Mouse (Mus musculus): ENCODE results near the gene Tmem108. TPM values are rescaled to one million over a fixed set of nuclear protein-coding genes. Genes with fewer than 3 reads are reported as not detected.

The Tmem108 gene
- polyA plus RNA-seq, 1 experiment from 2014 or later: 23.1 TPM

- H3K4me3 ChIP-seq (ENCODE audit: low read depth, low read length): no peak overlapping the region
- H3K9me3 ChIP-seq (ENCODE audit: control insufficient read depth, low read depth, low read length): no peaks in the 10 kb centered on the region
- no peaks in the 10 kb centered on the region for H3K36me3 ChIP-seq (ENCODE audit: control insufficient read depth, insufficient read depth, low read length)
- WGBS: 48% methylated on average over 9 of the region's 9 CpGs
- H3K4me1 ChIP-seq (ENCODE audit: control insufficient read depth, insufficient read depth, low read length): no peaks in the 10 kb centered on the region
- H3K4me2 ChIP-seq (replicated peaks; ENCODE audit: low read depth, low read length): no peak overlapping the region
- ATAC-seq (ENCODE audit: insufficient number of reproducible peaks, insufficient read depth, low FRiP score, low read depth): no peak
- H3K9ac ChIP-seq (replicated peaks; ENCODE audit: low read depth, low read length): no peak overlapping the region
- no peak overlapping the region for H3K27ac ChIP-seq (ENCODE audit: low read length)
- no peaks in the 10 kb centered on the region for H3K27me3 ChIP-seq (ENCODE audit: control insufficient read depth, insufficient read depth, low read length)
These were observed 132.7 kb downstream of the Tmem108 start for GRCm38 (mm10) chr9:103628861-103629469.

DNA sequence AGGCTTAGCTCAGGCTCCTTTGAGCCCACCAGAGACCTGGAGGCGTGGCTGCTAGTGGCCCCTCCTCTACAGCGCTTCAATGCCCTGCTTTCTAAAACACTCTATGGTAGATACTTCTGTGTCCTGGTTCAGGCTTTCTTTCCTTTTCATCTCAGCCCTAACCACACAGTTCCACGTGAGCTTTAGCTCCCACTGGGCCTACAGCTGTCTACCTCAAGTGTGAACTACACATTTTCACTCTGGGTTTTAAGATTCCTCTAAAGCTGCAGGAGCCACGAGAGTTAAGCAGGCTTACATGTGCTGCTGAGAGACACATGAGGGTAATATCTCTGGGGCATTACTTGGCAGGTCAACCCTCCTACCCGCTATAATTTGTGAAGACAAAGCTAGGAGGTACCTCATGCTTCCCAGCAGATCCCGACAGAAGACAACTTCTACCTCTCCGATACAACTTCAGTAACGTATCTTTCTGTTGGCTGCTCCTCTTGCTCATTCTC, 134.2 kb downstream of the Tmem108 start:
- no peak overlapping the region for H3K4me3 ChIP-seq (ENCODE audit: low read depth, low read length)
- H3K27ac ChIP-seq (ENCODE audit: low read length): no peak overlapping the region
- no peaks in the 10 kb centered on the region for H3K27me3 ChIP-seq (ENCODE audit: control insufficient read depth, insufficient read depth, low read length)
- H3K9me3 ChIP-seq (ENCODE audit: control insufficient read depth, low read depth, low read length): no peaks in the 10 kb centered on the region
- no peak overlapping the region for H3K9ac ChIP-seq (replicated peaks; ENCODE audit: low read depth, low read length)
- H3K4me2 ChIP-seq (replicated peaks; ENCODE audit: low read depth, low read length): no peak overlapping the region
- 89% methylated on average over 8 of the region's 8 CpGs for WGBS
- no peaks in the 10 kb centered on the region for H3K4me1 ChIP-seq (ENCODE audit: control insufficient read depth, insufficient read depth, low read length)
- no peaks in the 10 kb centered on the region for H3K36me3 ChIP-seq (ENCODE audit: control insufficient read depth, insufficient read depth, low read length)
- ATAC-seq (ENCODE audit: insufficient number of reproducible peaks, insufficient read depth, low FRiP score, low read depth): no peak

- H3K4me1 ChIP-seq (ENCODE audit: control insufficient read depth, insufficient read depth, low read length): no peaks in the 10 kb centered on the region
- H3K27me3 ChIP-seq (ENCODE audit: control insufficient read depth, insufficient read depth, low read length): no peaks in the 10 kb centered on the region
- ATAC-seq (ENCODE audit: insufficient number of reproducible peaks, insufficient read depth, low FRiP score, low read depth): no peak
- WGBS: 91% methylated on average over 4 of the region's 4 CpGs
- no peaks in the 10 kb centered on the region for H3K9me3 ChIP-seq (ENCODE audit: control insufficient read depth, low read depth, low read length)
- no peak overlapping the region for H3K4me2 ChIP-seq (replicated peaks; ENCODE audit: low read depth, low read length)
- no peak overlapping the region for H3K9ac ChIP-seq (replicated peaks; ENCODE audit: low read depth, low read length)
- no peaks in the 10 kb centered on the region for H3K36me3 ChIP-seq (ENCODE audit: control insufficient read depth, insufficient read depth, low read length)
- no peak overlapping the region for H3K27ac ChIP-seq (ENCODE audit: low read length)
- H3K4me3 ChIP-seq (ENCODE audit: low read depth, low read length): no peak overlapping the region
These were observed 135.5 kb downstream of the Tmem108 start for GRCm38 (mm10) chr9:103626156-103626555.

DNA sequence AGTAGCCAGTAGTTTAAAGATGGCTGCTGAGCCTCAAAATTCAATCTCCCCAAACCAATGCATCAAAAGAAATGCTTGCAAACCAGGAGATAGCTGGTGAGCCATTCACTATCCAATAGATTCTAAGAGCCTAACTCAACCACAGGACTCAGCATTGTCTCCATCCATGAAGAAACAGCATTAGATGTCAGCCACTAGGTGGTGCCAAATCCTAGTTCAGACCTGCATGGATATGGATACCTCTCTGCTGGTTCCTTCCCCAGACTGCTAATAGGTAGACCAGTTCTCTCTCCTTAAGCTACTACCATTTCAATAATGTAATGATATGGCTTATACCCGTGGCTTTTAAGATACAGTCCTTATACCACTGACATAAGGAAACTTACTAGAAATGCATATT, 137.0 kb downstream of the Tmem108 start:
- 0 out of 2 replicates have a peak, but pooled peaks have one; percentile 37 for ATAC-seq (ENCODE audit: insufficient number of reproducible peaks, insufficient read depth, low FRiP score, low read depth)
- no peaks in the 10 kb centered on the region for H3K4me1 ChIP-seq (ENCODE audit: control insufficient read depth, insufficient read depth, low read length)
- no peak overlapping the region for H3K4me2 ChIP-seq (replicated peaks; ENCODE audit: low read depth, low read length)
- H3K4me3 ChIP-seq (ENCODE audit: low read depth, low read length): no peak overlapping the region
- no peaks in the 10 kb centered on the region for H3K36me3 ChIP-seq (ENCODE audit: control insufficient read depth, insufficient read depth, low read length)
- WGBS: 47% methylated on average over 1 of the region's 1 CpGs
- no peak overlapping the region for H3K9ac ChIP-seq (replicated peaks; ENCODE audit: low read depth, low read length)
- no peaks in the 10 kb centered on the region for H3K27me3 ChIP-seq (ENCODE audit: control insufficient read depth, insufficient read depth, low read length)
- no peak overlapping the region for H3K27ac ChIP-seq (ENCODE audit: low read length)
- H3K9me3 ChIP-seq (ENCODE audit: control insufficient read depth, low read depth, low read length): no peaks in the 10 kb centered on the region

- no peaks in the 10 kb centered on the region for H3K4me1 ChIP-seq (ENCODE audit: control insufficient read depth, insufficient read depth, low read length)
- no peak overlapping the region for H3K9ac ChIP-seq (replicated peaks; ENCODE audit: low read depth, low read length)
- no peak overlapping the region for H3K4me2 ChIP-seq (replicated peaks; ENCODE audit: low read depth, low read length)
- H3K36me3 ChIP-seq (ENCODE audit: control insufficient read depth, insufficient read depth, low read length): no peaks in the 10 kb centered on the region
- no peak for ATAC-seq (ENCODE audit: insufficient number of reproducible peaks, insufficient read depth, low FRiP score, low read depth)
- H3K9me3 ChIP-seq (ENCODE audit: control insufficient read depth, low read depth, low read length): no peaks in the 10 kb centered on the region
- H3K27ac ChIP-seq (ENCODE audit: low read length): no peak overlapping the region
- WGBS: 77% methylated on average over 19 of the region's 19 CpGs
- H3K27me3 ChIP-seq (ENCODE audit: control insufficient read depth, insufficient read depth, low read length): no peaks in the 10 kb centered on the region
- H3K4me3 ChIP-seq (ENCODE audit: low read depth, low read length): no peak overlapping the region
These were observed 137.9 kb downstream of the Tmem108 start for GRCm38 (mm10) chr9:103623560-103624316.

DNA sequence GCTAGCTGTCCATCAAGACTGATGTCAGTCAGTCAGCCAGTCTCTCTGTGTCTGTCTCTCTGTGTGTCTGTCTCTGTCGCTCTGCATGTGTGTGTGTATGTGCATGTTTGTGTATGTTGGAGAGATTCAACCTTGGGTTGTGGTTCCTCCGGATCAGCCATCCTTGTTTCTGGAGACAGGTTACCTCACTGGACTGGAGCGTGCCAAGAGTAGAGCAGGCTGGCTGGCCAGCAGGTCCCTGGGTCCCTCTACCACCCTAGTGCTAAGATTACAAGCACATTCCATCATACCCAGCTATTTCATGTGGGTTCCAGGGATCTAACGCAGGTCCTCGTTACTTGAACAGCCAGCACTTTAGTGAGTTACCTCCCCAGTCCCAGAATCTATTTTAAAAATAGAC, 138.6 kb downstream of the Tmem108 start:
- WGBS: 91% methylated on average over 5 of the region's 5 CpGs
- Histone ChIP-seq H3K4me3 (ENCODE audit: low read depth, low read length) (no peak overlapping the region), H3K4me1 (ENCODE audit: control insufficient read depth, insufficient read depth, low read length) (no peaks in the 10 kb centered on the region), H3K36me3 (ENCODE audit: control insufficient read depth, insufficient read depth, low read length) (no peaks in the 10 kb centered on the region), H3K9me3 (ENCODE audit: control insufficient read depth, low read depth, low read length) (no peaks in the 10 kb centered on the region), H3K27ac (ENCODE audit: low read length) (no peak overlapping the region), H3K4me2 (replicated peaks; ENCODE audit: low read depth, low read length) (no peak overlapping the region), H3K9ac (replicated peaks; ENCODE audit: low read depth, low read length) (no peak overlapping the region), H3K27me3 (ENCODE audit: control insufficient read depth, insufficient read depth, low read length) (no peaks in the 10 kb centered on the region)
- no peak for ATAC-seq (ENCODE audit: insufficient number of reproducible peaks, insufficient read depth, low FRiP score, low read depth)

GRCm38 (mm10) chr9:103621870-103622269, 139.8 kb downstream of the Tmem108 start:
- Histone ChIP-seq H3K36me3 (ENCODE audit: control insufficient read depth, insufficient read depth, low read length) (no peaks in the 10 kb centered on the region), H3K27me3 (ENCODE audit: control insufficient read depth, insufficient read depth, low read length) (no peaks in the 10 kb centered on the region), H3K9me3 (ENCODE audit: control insufficient read depth, low read depth, low read length) (no peaks in the 10 kb centered on the region), H3K4me3 (ENCODE audit: low read depth, low read length) (no peak overlapping the region), H3K9ac (replicated peaks; ENCODE audit: low read depth, low read length) (no peak overlapping the region), H3K4me1 (ENCODE audit: control insufficient read depth, insufficient read depth, low read length) (no peaks in the 10 kb centered on the region), H3K4me2 (replicated peaks; ENCODE audit: low read depth, low read length) (no peak overlapping the region), H3K27ac (ENCODE audit: low read length) (no peak overlapping the region)
- WGBS: 97% methylated on average over 2 of the region's 2 CpGs
- ATAC-seq (ENCODE audit: insufficient number of reproducible peaks, insufficient read depth, low FRiP score, low read depth): no peak

DNA sequence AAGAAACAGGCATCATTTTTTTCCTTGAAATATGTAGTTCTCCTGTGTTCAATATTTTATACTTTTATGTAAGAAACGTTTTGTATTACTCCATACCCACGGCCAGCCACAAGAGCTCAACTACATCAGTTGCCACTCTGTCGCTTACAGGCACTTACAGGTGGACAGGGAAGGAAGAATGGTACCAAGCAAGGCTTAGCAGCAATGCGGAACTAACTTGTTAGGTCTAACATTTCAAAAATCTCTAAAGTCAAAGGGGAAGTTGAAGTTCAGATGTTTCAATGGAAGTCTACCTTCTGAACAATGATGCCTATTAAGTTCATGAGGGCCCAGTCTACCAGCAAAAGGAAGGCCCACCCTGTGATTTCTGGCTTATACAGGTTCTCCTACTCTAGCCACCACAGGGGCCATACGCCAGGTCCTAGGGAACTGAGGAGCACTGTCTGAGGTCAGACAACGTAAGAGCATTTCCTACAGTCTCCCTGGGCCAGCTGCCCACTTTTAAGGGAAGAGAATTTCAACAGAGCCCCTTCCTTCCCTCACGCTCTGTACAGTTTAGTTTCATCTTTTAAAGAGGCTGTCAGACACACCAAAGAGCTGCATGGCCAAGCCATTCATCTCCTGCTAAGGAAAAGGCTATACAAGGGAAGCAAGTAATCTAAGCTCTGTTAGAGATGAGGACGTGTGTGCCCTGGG, 141.0 kb downstream of the Tmem108 start:
- Histone ChIP-seq H3K36me3 (ENCODE audit: control insufficient read depth, insufficient read depth, low read length) (no peaks in the 10 kb centered on the region), H3K4me3 (ENCODE audit: low read depth, low read length) (no peak overlapping the region), H3K4me2 (replicated peaks; ENCODE audit: low read depth, low read length) (no peak overlapping the region), H3K9ac (replicated peaks; ENCODE audit: low read depth, low read length) (no peak overlapping the region), H3K27ac (ENCODE audit: low read length) (no peak overlapping the region), H3K27me3 (ENCODE audit: control insufficient read depth, insufficient read depth, low read length) (no peaks in the 10 kb centered on the region), H3K9me3 (ENCODE audit: control insufficient read depth, low read depth, low read length) (0 out of 2 replicates have a peak, but pooled peaks cover 3% of the 10 kb centered on the region), H3K4me1 (ENCODE audit: control insufficient read depth, insufficient read depth, low read length) (no peaks in the 10 kb centered on the region)
- WGBS: 86% methylated on average over 8 of the region's 8 CpGs
- ATAC-seq (ENCODE audit: insufficient number of reproducible peaks, insufficient read depth, low FRiP score, low read depth): no peak
